Mouse (Mus musculus): ENCODE data around the gene Kcnh8. TPM values are rescaled to one million over a fixed set of nuclear protein-coding genes. Genes with fewer than 3 reads are reported as not detected.

Gene Kcnh8
- polyA plus RNA-seq, 1 experiment: not detected

DNA sequence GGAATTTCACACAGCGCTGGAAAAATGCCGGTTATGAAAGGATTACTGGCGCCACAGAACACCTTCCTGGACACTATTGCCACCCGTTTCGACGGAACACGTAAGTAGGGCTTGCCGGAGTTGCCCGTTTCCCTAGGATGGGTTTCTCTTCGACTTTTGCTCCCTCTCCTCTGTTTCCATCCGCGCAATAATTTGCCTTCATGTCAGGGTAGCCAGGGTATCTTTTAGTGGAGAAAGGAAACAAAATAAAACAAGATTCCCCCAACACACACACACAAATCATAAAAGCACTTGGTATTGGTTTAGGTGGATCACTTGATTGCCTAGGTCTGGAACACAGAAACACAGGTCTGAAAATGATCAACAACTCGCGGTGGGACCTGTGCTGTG is 267 bp downstream of the Kcnh8 start:
- no peak overlapping the region for H3K4me3 ChIP-seq (replicated peaks)
- H3K9me3 ChIP-seq: no peaks in the 10 kb centered on the region; the same call in 1 of the 2 replicates
- H3K27me3 ChIP-seq (replicated peaks): peaks cover 36% of the 10 kb centered on the region
- peaks cover 19% of the 10 kb centered on the region for H3K4me1 ChIP-seq
- no peaks in the 10 kb centered on the region for H3K36me3 ChIP-seq (replicated peaks; ENCODE audit: low read length)
- no peak for TF ChIP-seq GATA1 (IDR thresholded peaks at IDR 0.05; ENCODE audit: borderline replicate concordance, low read length)
- TF ChIP-seq FLI1 (IDR thresholded peaks at IDR 0.05; ENCODE audit: low read length): no peak

- Histone ChIP-seq H3K4me3 (replicated peaks) (no peak overlapping the region), H3K27me3 (replicated peaks) (peaks cover 36% of the 10 kb centered on the region), H3K9me3 (no peaks in the 10 kb centered on the region; the same call in 1 of the 2 replicates), H3K4me1 (peaks cover 19% of the 10 kb centered on the region), H3K36me3 (replicated peaks; ENCODE audit: low read length) (no peaks in the 10 kb centered on the region)
- TF ChIP-seq GATA1 (IDR thresholded peaks at IDR 0.05; ENCODE audit: borderline replicate concordance, low read length) (no peak), FLI1 (IDR thresholded peaks at IDR 0.05; ENCODE audit: low read length) (no peak)
These were observed 902 bp downstream of the Kcnh8 start for GRCm38 (mm10) chr17:52603411-52603810.

GRCm38 (mm10) chr17:52611382-52611781 is 8.9 kb downstream of the Kcnh8 start:
- no peaks in the 10 kb centered on the region for H3K36me3 ChIP-seq (replicated peaks; ENCODE audit: low read length)
- H3K4me1 ChIP-seq: no peaks in the 10 kb centered on the region
- TF ChIP-seq FLI1 (IDR thresholded peaks at IDR 0.05; ENCODE audit: low read length) (no peak), GATA1 (IDR thresholded peaks at IDR 0.05; ENCODE audit: borderline replicate concordance, low read length) (no peak)
- no peak overlapping the region for H3K4me3 ChIP-seq (replicated peaks)
- H3K9me3 ChIP-seq: no peaks in the 10 kb centered on the region
- no peaks in the 10 kb centered on the region for H3K27me3 ChIP-seq (replicated peaks)

DNA sequence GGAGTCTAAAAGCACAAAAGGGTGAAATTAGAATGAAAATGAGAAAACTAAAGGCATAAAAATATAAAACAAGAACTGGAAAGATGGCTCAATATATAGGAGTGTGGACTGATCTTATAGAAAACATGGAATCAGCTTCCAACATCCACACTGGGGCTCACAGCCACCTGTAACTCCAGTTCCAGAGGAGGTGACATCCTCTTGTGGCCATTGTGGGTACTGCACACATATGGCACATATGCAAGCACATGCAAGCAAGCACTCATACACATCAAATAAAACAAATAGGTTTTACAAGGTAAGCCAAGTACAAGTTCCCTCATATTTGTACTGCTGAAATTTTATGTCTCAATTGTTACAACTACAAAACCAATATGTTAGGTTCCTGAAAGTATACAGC is 46.7 kb downstream of the Kcnh8 start:
- H3K9me3 ChIP-seq: no peaks in the 10 kb centered on the region
- H3K27me3 ChIP-seq (replicated peaks): no peaks in the 10 kb centered on the region
- H3K36me3 ChIP-seq (replicated peaks; ENCODE audit: low read length): no peaks in the 10 kb centered on the region
- H3K4me1 ChIP-seq: no peaks in the 10 kb centered on the region
- TF ChIP-seq FLI1 (IDR thresholded peaks at IDR 0.05; ENCODE audit: low read length): no peak
- TF ChIP-seq GATA1 (IDR thresholded peaks at IDR 0.05; ENCODE audit: borderline replicate concordance, low read length): no peak
- H3K4me3 ChIP-seq (replicated peaks): no peak overlapping the region

DNA sequence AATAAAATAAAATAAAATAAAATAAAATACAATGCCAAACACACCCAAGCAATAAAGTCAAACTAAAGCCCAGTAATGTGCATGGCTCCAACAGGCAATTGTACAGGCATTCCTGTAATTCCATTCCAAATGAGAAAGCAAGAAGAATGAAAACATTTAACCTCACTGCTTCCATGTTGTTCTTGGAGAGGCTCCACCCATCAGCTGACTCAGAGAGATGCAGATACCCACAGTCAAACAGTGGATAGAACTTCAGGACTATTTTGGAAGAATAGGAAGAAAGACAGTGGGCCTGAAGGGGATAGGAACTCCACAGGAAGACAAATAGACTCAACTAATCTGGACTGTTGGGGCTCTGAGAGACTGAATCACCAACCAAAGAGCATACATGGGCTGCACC is 89.5 kb downstream of the Kcnh8 start:
- no peak overlapping the region for H3K4me3 ChIP-seq (replicated peaks)
- H3K9me3 ChIP-seq: peaks cover 15% of the 10 kb centered on the region
- no peaks in the 10 kb centered on the region for H3K4me1 ChIP-seq
- H3K27me3 ChIP-seq (replicated peaks): no peaks in the 10 kb centered on the region
- TF ChIP-seq FLI1 (IDR thresholded peaks at IDR 0.05; ENCODE audit: low read length) (no peak), GATA1 (IDR thresholded peaks at IDR 0.05; ENCODE audit: borderline replicate concordance, low read length) (no peak)
- no peaks in the 10 kb centered on the region for H3K36me3 ChIP-seq (replicated peaks; ENCODE audit: low read length)

DNA sequence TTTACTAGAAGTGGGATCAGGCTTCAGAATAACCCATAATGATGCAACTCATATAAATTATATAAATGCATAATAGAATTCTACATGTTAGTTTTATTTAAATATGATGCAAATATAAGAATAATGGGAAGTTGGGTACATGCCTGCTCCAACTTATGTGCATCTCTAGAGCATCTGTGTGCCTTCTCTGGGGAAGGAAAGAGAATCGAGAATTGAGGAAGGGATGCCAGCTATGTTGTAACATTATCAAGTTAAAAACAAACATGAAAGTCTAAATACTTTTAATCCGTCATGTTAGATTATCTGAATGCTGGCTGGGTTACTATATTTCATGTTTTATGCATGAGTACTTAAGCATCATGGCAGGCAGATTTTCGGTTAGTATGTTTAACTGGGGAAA is 99.4 kb downstream of the Kcnh8 start:
- no peaks in the 10 kb centered on the region for H3K36me3 ChIP-seq (replicated peaks; ENCODE audit: low read length)
- H3K9me3 ChIP-seq: peaks cover 10% of the 10 kb centered on the region
- no peaks in the 10 kb centered on the region for H3K4me1 ChIP-seq
- H3K27me3 ChIP-seq (replicated peaks): no peaks in the 10 kb centered on the region
- no peak overlapping the region for H3K4me3 ChIP-seq (replicated peaks)
- no peak for TF ChIP-seq FLI1 (IDR thresholded peaks at IDR 0.05; ENCODE audit: low read length)
- TF ChIP-seq GATA1 (IDR thresholded peaks at IDR 0.05; ENCODE audit: borderline replicate concordance, low read length): no peak

GRCm38 (mm10) chr17:52712319-52712718 is 109.8 kb downstream of the Kcnh8 start:
- Histone ChIP-seq H3K4me3 (replicated peaks) (no peak overlapping the region), H3K36me3 (replicated peaks; ENCODE audit: low read length) (no peaks in the 10 kb centered on the region), H3K9me3 (0 out of 2 replicates have a peak, but pooled peaks cover 3% of the 10 kb centered on the region), H3K4me1 (no peaks in the 10 kb centered on the region), H3K27me3 (replicated peaks) (no peaks in the 10 kb centered on the region)
- no peak for TF ChIP-seq GATA1 (IDR thresholded peaks at IDR 0.05; ENCODE audit: borderline replicate concordance, low read length)
- TF ChIP-seq FLI1 (IDR thresholded peaks at IDR 0.05; ENCODE audit: low read length): no peak

- Histone ChIP-seq H3K4me3 (replicated peaks) (no peak overlapping the region), H3K4me1 (no peaks in the 10 kb centered on the region), H3K9me3 (no peaks in the 10 kb centered on the region), H3K27me3 (replicated peaks) (no peaks in the 10 kb centered on the region), H3K36me3 (replicated peaks; ENCODE audit: low read length) (no peaks in the 10 kb centered on the region)
- no peak for TF ChIP-seq FLI1 (IDR thresholded peaks at IDR 0.05; ENCODE audit: low read length)
These were observed 119.7 kb downstream of the Kcnh8 start for GRCm38 (mm10) chr17:52722214-52722613.

DNA sequence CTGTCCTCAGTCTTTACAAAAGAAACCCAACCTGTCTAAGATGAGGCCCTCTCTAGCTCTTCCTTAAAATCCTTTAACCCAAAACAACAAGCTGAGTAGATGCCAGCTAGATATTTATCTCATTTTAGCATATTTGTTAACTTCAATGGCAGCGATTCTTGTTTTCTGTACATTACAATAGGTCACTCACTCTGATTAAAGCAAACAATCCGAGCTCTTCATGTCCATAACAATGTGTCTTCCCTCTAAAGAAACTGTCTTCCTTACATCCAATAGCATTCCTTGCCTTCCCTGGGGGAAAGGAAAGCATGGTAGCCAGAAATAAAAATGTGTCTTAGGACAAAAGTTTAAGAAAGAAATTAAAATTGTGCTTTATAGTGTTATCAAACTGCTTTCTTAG is 126.3 kb downstream of the Kcnh8 start:
- Histone ChIP-seq H3K27me3 (replicated peaks) (no peaks in the 10 kb centered on the region), H3K4me3 (replicated peaks) (no peak overlapping the region), H3K9me3 (no peaks in the 10 kb centered on the region), H3K4me1 (no peaks in the 10 kb centered on the region), H3K36me3 (replicated peaks; ENCODE audit: low read length) (no peaks in the 10 kb centered on the region)
- TF ChIP-seq FLI1 (IDR thresholded peaks at IDR 0.05; ENCODE audit: low read length) (no peak), GATA1 (IDR thresholded peaks at IDR 0.05; ENCODE audit: borderline replicate concordance, low read length) (no peak)

DNA sequence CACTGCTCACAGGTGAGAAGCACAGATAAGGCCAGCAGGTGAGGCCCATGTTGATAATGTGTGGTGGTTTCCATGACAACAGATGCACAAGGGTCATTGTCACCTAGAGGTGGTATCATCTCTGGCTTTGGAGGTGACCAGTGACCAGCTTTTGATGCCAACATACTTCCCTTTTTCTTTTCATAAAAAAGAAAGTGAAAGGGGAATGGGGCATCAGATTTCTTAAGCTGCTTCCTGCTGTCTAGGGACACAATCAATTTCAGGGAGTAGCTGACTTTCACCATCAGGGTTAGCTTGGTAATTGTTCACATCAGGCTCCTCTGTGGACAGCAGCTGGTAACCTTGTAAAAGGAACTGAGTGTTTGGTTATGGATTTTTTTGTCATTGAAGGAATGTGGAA is 135.9 kb downstream of the Kcnh8 start:
- H3K4me3 ChIP-seq (replicated peaks): no peak overlapping the region
- no peaks in the 10 kb centered on the region for H3K4me1 ChIP-seq
- peaks cover 32% of the 10 kb centered on the region for H3K9me3 ChIP-seq

GRCm38 (mm10) chr17:52788151-52788550 is 185.6 kb downstream of the Kcnh8 start:
- H3K4me1 ChIP-seq: no peaks in the 10 kb centered on the region
- H3K36me3 ChIP-seq (replicated peaks; ENCODE audit: low read length): no peaks in the 10 kb centered on the region
- H3K27me3 ChIP-seq (replicated peaks): no peaks in the 10 kb centered on the region
- H3K9me3 ChIP-seq: no peaks in the 10 kb centered on the region
- no peak for TF ChIP-seq FLI1 (IDR thresholded peaks at IDR 0.05; ENCODE audit: low read length)
- TF ChIP-seq GATA1 (IDR thresholded peaks at IDR 0.05; ENCODE audit: borderline replicate concordance, low read length): no peak
- H3K4me3 ChIP-seq (replicated peaks): no peak overlapping the region

More for the DNA sequence above, 135.9 kb downstream of the Kcnh8 start:
- no peaks in the 10 kb centered on the region for H3K36me3 ChIP-seq (replicated peaks; ENCODE audit: low read length)
- H3K27me3 ChIP-seq (replicated peaks): no peaks in the 10 kb centered on the region
- TF ChIP-seq GATA1 (IDR thresholded peaks at IDR 0.05; ENCODE audit: borderline replicate concordance, low read length): no peak
- no peak for TF ChIP-seq FLI1 (IDR thresholded peaks at IDR 0.05; ENCODE audit: low read length)
